ENCODE assay signal across 16 mouse cellular contexts in the genomic region with DNA sequence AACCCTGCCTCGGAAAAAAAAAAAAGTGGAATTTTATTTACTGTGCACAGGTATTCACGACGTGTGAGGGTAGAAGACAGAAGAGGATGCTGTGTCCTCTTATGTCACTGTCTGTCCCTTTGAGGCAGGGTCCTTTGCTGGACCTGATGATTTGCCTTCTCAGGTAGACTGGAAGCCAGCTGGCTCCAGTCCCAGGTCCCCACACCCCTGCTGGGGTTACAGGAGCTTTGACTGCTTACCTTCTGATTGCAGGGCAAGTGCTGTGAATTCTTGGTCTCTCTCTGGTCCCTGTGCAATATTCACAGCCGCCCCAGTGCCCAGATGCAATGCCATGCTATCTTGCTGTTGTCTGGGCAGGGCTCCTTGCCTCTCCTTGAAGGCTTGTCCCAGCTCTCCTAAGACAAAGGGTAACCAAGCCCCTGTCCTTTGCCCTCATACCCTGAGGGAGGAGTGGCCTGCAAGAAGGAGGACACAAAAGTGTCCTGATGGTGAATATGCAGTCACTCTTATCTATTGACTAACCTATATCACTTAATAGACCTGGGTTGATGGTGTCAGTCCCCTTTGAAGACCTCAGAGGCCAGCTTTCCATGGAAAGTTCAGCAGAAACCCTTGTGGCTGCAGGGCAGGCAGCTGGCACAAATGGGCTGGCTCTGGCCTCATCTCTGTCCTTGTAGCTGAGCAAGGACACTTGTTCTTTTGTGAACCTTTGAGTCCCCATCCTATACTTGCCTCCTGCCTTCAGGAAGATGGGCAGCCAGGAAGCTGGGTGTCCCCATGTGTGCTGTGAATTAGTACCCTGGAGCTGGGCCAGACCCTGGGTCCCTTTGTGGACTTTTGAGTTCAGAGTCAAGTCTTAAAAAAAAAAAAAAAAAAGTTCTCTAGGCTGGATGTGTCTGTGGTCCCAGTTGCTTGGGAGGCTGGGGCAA. TPM values are rescaled to one million over a fixed set of nuclear protein-coding genes. Genes with fewer than 3 reads are reported as not detected.
DNase-seq lines count a peak whose midpoint lies in the region; ATAC-seq and TF ChIP-seq lines count a peak whose summit lies in the region.
"Had no signal": no experiment of that assay in that cellular context is flagged by ENCODE, and none has a peak within 500 bp of the region (broad histone marks: within the 10 kb centered on the region; RNA-seq: fewer than 3 reads in every experiment).

No protein-coding gene starts in this region.

- H3K27ac ChIP-seq in cerebellum, adult 2 months (ENCODE audit: insufficient read depth, low read length), result no peak overlapping the region; the same call in 1 of the 2 replicates
- peak overlapping the region; percentile 26 for H3K27ac ChIP-seq in heart, embryonic 13.5 days (replicated peaks)
- no peak overlapping the region for H3K27ac ChIP-seq in stomach, postnatal 0 days (replicated peaks)
- H3K27ac ChIP-seq: forebrain, embryonic 10.5 days; hindbrain, embryonic 14.5 days; midbrain, embryonic 12.5 days had no signal

- no peaks in the 10 kb centered on the region for H3K9me3 ChIP-seq in heart, embryonic 13.5 days
- H3K9me3 ChIP-seq in megakaryocyte, embryonic 14.5 days, result no peaks in the 10 kb centered on the region
- H3K9me3 ChIP-seq in stomach, postnatal 0 days (ENCODE audit: control insufficient read depth, low read length), result no peaks in the 10 kb centered on the region
- H3K9me3 ChIP-seq: forebrain, embryonic 10.5 days; midbrain, embryonic 12.5 days had no signal

- H3K27me3 ChIP-seq in cerebellum, adult 2 months (ENCODE audit: control insufficient read depth, insufficient read depth, low read length), result no peaks in the 10 kb centered on the region
- no peaks in the 10 kb centered on the region for H3K27me3 ChIP-seq in heart, embryonic 13.5 days (replicated peaks)
- H3K27me3 ChIP-seq in megakaryocyte, embryonic 14.5 days (replicated peaks), result no peaks in the 10 kb centered on the region
- no peaks in the 10 kb centered on the region for H3K27me3 ChIP-seq in stomach, postnatal 0 days (ENCODE audit: control insufficient read depth, insufficient read depth, low read length)
- H3K27me3 ChIP-seq: midbrain, embryonic 12.5 days had no signal

- no peak overlapping the region; the same call in 1 of the 2 replicates for H3K4me2 ChIP-seq in heart, embryonic 13.5 days
- H3K4me2 ChIP-seq in stomach, postnatal 0 days (replicated peaks; ENCODE audit: low read depth), result no peak overlapping the region
- H3K4me2 ChIP-seq: hindbrain, embryonic 14.5 days; midbrain, embryonic 12.5 days had no signal

- WGBS in cerebellum, adult 2 months, result 32% methylated on average over 4 of the region's 4 CpGs
- WGBS in heart, embryonic 13.5 days, result 77% methylated on average over 4 of the region's 4 CpGs
- WGBS in stomach, postnatal 0 days, result 70% methylated on average over 4 of the region's 4 CpGs

- no peak overlapping the region for H3K4me3 ChIP-seq in cerebellum, adult 2 months (replicated peaks; ENCODE audit: insufficient read depth, low read depth, low read length)
- no peak overlapping the region for H3K4me3 ChIP-seq in heart, embryonic 13.5 days
- H3K4me3 ChIP-seq in megakaryocyte, embryonic 14.5 days (replicated peaks), result peak overlapping the region; percentile 18
- H3K4me3 ChIP-seq in stomach, postnatal 0 days (ENCODE audit: low read depth, low read length), result no peak overlapping the region
- H3K4me3 ChIP-seq: forebrain, embryonic 10.5 days; midbrain, embryonic 12.5 days had no signal

- no peak for TF ChIP-seq POLR2A in cerebellum, adult 2 months (IDR thresholded peaks at IDR 0.05; ENCODE audit: borderline replicate concordance, insufficient read depth, low read length)

- H3K4me1 ChIP-seq in cerebellum, adult 2 months (ENCODE audit: control insufficient read depth, insufficient read depth, low read length), result peaks cover 70% of the 10 kb centered on the region
- H3K4me1 ChIP-seq in heart, embryonic 13.5 days, result peaks cover 81% of the 10 kb centered on the region
- peaks cover 95% of the 10 kb centered on the region for H3K4me1 ChIP-seq in megakaryocyte, embryonic 14.5 days
- H3K4me1 ChIP-seq in stomach, postnatal 0 days (replicated peaks; ENCODE audit: control insufficient read depth, insufficient read depth), result peaks cover 5% of the 10 kb centered on the region

- ATAC-seq in heart, embryonic 13.5 days (ENCODE audit: extremely low read depth, insufficient number of reproducible peaks, low FRiP score, low TSS enrichment), result no peak
- ATAC-seq in megakaryocyte, adult 5-6 weeks (ENCODE audit: poor library complexity, severe bottlenecking), result no peak
- no peak for ATAC-seq in stomach, postnatal 0 days (ENCODE audit: low FRiP score, low TSS enrichment)

- peak; percentile 46 to 54 for DNase-seq in cerebellum, adult 2 months
- DNase-seq in cerebellum, postnatal 4 days (ENCODE audit: low spot score in 2 of 2), result no peak
- no peak for DNase-seq in heart, adult 8-10 months (ENCODE audit: low spot score)
- no peak for DNase-seq in stomach, postnatal 0 days (ENCODE audit: low spot score)
- DNase-seq in thymus, postnatal 10 days (ENCODE audit: low spot score in 2 of 2), result no peak
- DNase-seq: layer of hippocampus, adult 9-11 months; lung, postnatal 10 days; retina, postnatal 1 day; thymus, postnatal 14 days had no signal

- no peak for TF ChIP-seq EP300 in stomach, postnatal 0 days (optimal IDR thresholded peaks at IDR 0.05)

- TF ChIP-seq CTCF in cerebellum, adult 2 months (IDR thresholded peaks at IDR 0.05; ENCODE audit: borderline replicate concordance, insufficient read depth, low read depth, low read length), result no peak
- no peak for TF ChIP-seq CTCF in stomach, postnatal 0 days (IDR thresholded peaks at IDR 0.05; ENCODE audit: low read depth)

- H3K36me3 ChIP-seq in heart, embryonic 13.5 days, result peaks cover 17% of the 10 kb centered on the region
- H3K36me3 ChIP-seq in megakaryocyte, embryonic 14.5 days (replicated peaks; ENCODE audit: low read length), result peaks cover 56% of the 10 kb centered on the region
- no peaks in the 10 kb centered on the region for H3K36me3 ChIP-seq in stomach, postnatal 0 days (ENCODE audit: control insufficient read depth, insufficient read depth, low read length)

- peak overlapping the region; percentile 33 for H3K9ac ChIP-seq in heart, embryonic 13.5 days
- 0 out of 2 replicates have a peak overlapping the region, but pooled peaks have one; percentile 1 for H3K9ac ChIP-seq in stomach, postnatal 0 days (ENCODE audit: low read length)
- H3K9ac ChIP-seq: hindbrain, embryonic 14.5 days; midbrain, embryonic 12.5 days had no signal

RNA-seq across cellular contexts. Expression of gene Dot1l, which starts 5.9 kb away (rescaled TPM):
- polyA plus RNA-seq in cerebellum, adult 2 months (2012; rRNA removed), result 101 and 115 TPM in 2 replicates
- 17.9 and 19.1 TPM in 2 replicates for polyA plus RNA-seq in heart, embryonic 13.5 days (2015; fragmentation: Nextera tagmentation; extraction: Ambion mirVana)
- total RNA-seq in heart, adult 8-10 months (2022), result 10 to 100 TPM; 13.3 to 24.1 (median 19.8) TPM
- polyA plus RNA-seq in megakaryocyte, embryonic 14.5 days (2012; ENCODE audit: insufficient read depth, low replicate concordance), result 35.3 and 88.7 TPM in 2 replicates
- total RNA-seq in megakaryocyte, adult 5-6 weeks (2015), result 19.5 and 23.0 TPM in 2 replicates
- 6.9 and 9.8 TPM in 2 replicates for total RNA-seq in megakaryocyte, adult 5-6 weeks (2017)
- 5.4 and 6.2 TPM in 2 replicates for polyA plus RNA-seq in stomach, postnatal 0 days (2015; fragmentation: Nextera tagmentation; extraction: Ambion mirVana)

RNA-seq across cellular contexts. Expression of gene Ap3d1, which starts 18.8 kb away (rescaled TPM):
- polyA plus RNA-seq in cerebellum, adult 2 months (2012; rRNA removed), result 175 and 189 TPM in 2 replicates
- polyA plus RNA-seq in heart, embryonic 13.5 days (2015; fragmentation: Nextera tagmentation; extraction: Ambion mirVana), result 44.0 and 46.4 TPM in 2 replicates
- 10 to 100 TPM; 41.2 to 44.5 (median 43.4) TPM for total RNA-seq in heart, adult 8-10 months (2022)
- 10.9 and 24.8 TPM in 2 replicates for polyA plus RNA-seq in megakaryocyte, embryonic 14.5 days (2012; ENCODE audit: insufficient read depth, low replicate concordance)
- total RNA-seq in megakaryocyte, adult 5-6 weeks (2015), result 42.6 and 52.4 TPM in 2 replicates
- total RNA-seq in megakaryocyte, adult 5-6 weeks (2017), result 48.6 and 62.0 TPM in 2 replicates
- polyA plus RNA-seq in stomach, postnatal 0 days (2015; fragmentation: Nextera tagmentation; extraction: Ambion mirVana), result 38.7 and 42.7 TPM in 2 replicates

RNA-seq across cellular contexts. Expression of gene Sf3a2, which starts 37.1 kb away (rescaled TPM):
- 52.0 and 66.4 TPM in 2 replicates for polyA plus RNA-seq in cerebellum, adult 2 months (2012; rRNA removed)
- 46.3 and 53.4 TPM in 2 replicates for polyA plus RNA-seq in heart, embryonic 13.5 days (2015; fragmentation: Nextera tagmentation; extraction: Ambion mirVana)
- 10 to 100 TPM; 25.0 to 33.0 (median 31.5) TPM for total RNA-seq in heart, adult 8-10 months (2022)
- polyA plus RNA-seq in megakaryocyte, embryonic 14.5 days (2012; ENCODE audit: insufficient read depth, low replicate concordance), result 413 and 1,110 TPM in 2 replicates
- total RNA-seq in megakaryocyte, adult 5-6 weeks (2015), result 45.8 and 46.6 TPM in 2 replicates
- 13.1 and 20.4 TPM in 2 replicates for total RNA-seq in megakaryocyte, adult 5-6 weeks (2017)
- 27.7 and 31.8 TPM in 2 replicates for polyA plus RNA-seq in stomach, postnatal 0 days (2015; fragmentation: Nextera tagmentation; extraction: Ambion mirVana)

RNA-seq across cellular contexts. Expression of gene Plekhj1, which starts 37.6 kb away (rescaled TPM):
- polyA plus RNA-seq in cerebellum, adult 2 months (2012; rRNA removed), result 106 and 122 TPM in 2 replicates
- polyA plus RNA-seq in heart, embryonic 13.5 days (2015; fragmentation: Nextera tagmentation; extraction: Ambion mirVana), result 79.6 and 86.5 TPM in 2 replicates
- 10 to 100 TPM; 29.8 to 37.4 (median 32.7) TPM for total RNA-seq in heart, adult 8-10 months (2022)
- polyA plus RNA-seq in megakaryocyte, embryonic 14.5 days (2012; ENCODE audit: insufficient read depth, low replicate concordance), result 184 and 251 TPM in 2 replicates
- total RNA-seq in megakaryocyte, adult 5-6 weeks (2015), result 82.4 and 84.3 TPM in 2 replicates
- total RNA-seq in megakaryocyte, adult 5-6 weeks (2017), result 35.5 and 43.5 TPM in 2 replicates
- polyA plus RNA-seq in stomach, postnatal 0 days (2015; fragmentation: Nextera tagmentation; extraction: Ambion mirVana), result 62.0 and 65.8 TPM in 2 replicates

RNA-seq across cellular contexts. Expression of gene Amh, which starts 44.2 kb away (rescaled TPM):
- 3.0 and 4.3 TPM in 2 replicates for polyA plus RNA-seq in cerebellum, adult 2 months (2012; rRNA removed)
- 0.11 TPM in 1 of 2 replicates, not detected in the other for polyA plus RNA-seq in heart, embryonic 13.5 days (2015; fragmentation: Nextera tagmentation; extraction: Ambion mirVana)
- under 1 TPM; 0.14 to 0.50 (median 0.20) TPM for total RNA-seq in heart, adult 8-10 months (2022)
- 1.1 and 5.5 TPM in 2 replicates for polyA plus RNA-seq in megakaryocyte, embryonic 14.5 days (2012; ENCODE audit: insufficient read depth, low replicate concordance)
- total RNA-seq in megakaryocyte, adult 5-6 weeks (2015), result not detected in 2 replicates
- total RNA-seq in megakaryocyte, adult 5-6 weeks (2017), result not detected in 2 replicates
- polyA plus RNA-seq in stomach, postnatal 0 days (2015; fragmentation: Nextera tagmentation; extraction: Ambion mirVana), result 6.8 and 6.9 TPM in 2 replicates
- polyA plus RNA-seq: hindbrain, embryonic 14.5 days; neural tube, embryonic 11.5 days had no signal

Comparison
In these comparisons a context has a peak if more than half of its experiments do, and no peak if none do; other contexts are left out.
1. DNase-seq: peak in cerebellum, adult 2 months (2 of 2); none in cerebellum, postnatal 4 days (0 of 2), heart, adult 8-10 months (single experiment), stomach, postnatal 0 days (single experiment) and thymus, postnatal 10 days (0 of 2).